Mouse (Mus musculus): ENCODE results near the gene D230025D16Rik. TPM values are rescaled to one million over a fixed set of nuclear protein-coding genes. Genes with fewer than 3 reads are reported as not detected.
"Not testable (repeated sequence)": the region's sequence is repeated elsewhere in the genome, so short reads cannot be mapped to it uniquely, and the experiment has no call there.

The D230025D16Rik gene
- polyA plus RNA-seq, 1 experiment from 2014 or later = 27.6 TPM

DNA sequence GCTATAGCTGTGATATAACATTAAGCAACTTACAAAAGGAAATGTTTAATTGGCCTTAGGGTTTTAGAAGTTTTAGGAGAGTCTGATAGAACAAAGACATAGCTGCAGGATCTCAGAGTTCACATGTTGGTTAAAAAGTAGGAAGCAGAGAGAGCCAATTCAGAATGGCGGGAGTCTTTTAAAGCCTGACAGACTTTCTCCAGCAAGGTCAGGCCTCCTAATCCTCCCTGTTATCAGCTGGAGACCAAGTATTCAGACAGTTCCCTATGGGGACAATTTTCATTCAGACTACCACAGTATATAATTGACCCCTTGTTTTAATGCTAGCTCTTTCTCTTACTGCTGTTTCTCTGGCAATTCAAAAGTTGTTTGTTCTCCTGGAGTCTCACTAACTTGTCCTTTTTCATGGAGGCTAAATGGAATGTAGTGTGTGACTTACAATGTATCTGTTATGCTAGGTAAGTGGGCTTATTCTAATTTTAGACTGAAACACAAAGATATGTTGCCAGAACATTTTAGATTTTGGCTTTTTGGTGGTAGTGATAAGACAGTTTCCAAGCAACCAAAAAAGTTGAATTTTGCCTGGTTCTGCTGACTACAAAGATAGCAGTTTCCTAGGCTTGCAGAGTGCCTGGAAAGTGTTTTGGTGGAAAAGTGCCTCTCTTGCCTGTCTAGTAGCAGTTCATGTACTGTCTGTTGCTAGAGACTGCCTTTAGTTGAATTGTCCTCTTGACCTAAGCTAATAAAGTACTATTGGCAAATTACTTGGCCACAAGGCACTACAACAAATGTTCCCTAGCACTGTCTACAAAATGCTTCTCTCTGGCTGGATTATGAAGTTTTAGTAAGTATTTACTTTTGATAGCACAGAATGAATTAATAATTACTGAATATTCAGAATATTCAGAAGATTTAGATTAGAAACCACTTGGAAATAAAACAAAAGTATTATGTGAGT is 15.5 kb upstream of the D230025D16Rik start:
- no peak for ATAC-seq (ENCODE audit: low FRiP score, low TSS enrichment)
- WGBS = 86% methylated on average over 1 of the region's 1 CpGs
- H3K4me3 ChIP-seq (ENCODE audit: low read length) = no peak overlapping the region
- H3K27me3 ChIP-seq (ENCODE audit: insufficient read depth, low read length) = no peaks in the 10 kb centered on the region
- no peaks in the 10 kb centered on the region for H3K4me1 ChIP-seq (ENCODE audit: insufficient read depth, low read length)
- no peak overlapping the region for H3K4me2 ChIP-seq (replicated peaks; ENCODE audit: low read depth, low read length)
- 0 out of 2 replicates have a peak, but pooled peaks cover 3% of the 10 kb centered on the region for H3K9me3 ChIP-seq (ENCODE audit: low read length)
- H3K36me3 ChIP-seq (ENCODE audit: insufficient read depth, low read length) = peaks cover 9% of the 10 kb centered on the region
- H3K27ac ChIP-seq (ENCODE audit: low read length) = no peak overlapping the region
- H3K9ac ChIP-seq (replicated peaks; ENCODE audit: low read length) = no peak overlapping the region

DNA sequence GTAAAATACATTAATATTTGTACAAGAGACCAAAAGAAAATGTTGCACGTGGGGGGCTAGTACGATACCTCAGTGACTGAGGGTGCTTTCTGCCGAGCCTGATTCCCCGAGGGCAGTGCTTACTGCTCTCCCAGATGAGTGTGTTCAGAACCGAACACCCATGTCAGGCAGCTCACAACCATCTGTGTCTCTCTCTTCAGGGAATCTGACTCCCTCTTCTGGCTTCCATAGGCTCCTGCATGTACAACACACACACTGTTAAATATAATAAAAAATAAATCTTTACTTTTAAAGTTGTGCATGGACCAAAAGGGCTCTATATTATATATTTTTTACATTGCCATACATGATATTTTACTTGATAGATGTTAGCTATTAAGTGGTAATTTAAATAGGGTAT is 10.8 kb upstream of the D230025D16Rik start:
- Histone ChIP-seq H3K27ac (ENCODE audit: low read length) (no peak overlapping the region), H3K9ac (replicated peaks; ENCODE audit: low read length) (no peak overlapping the region), H3K4me1 (ENCODE audit: insufficient read depth, low read length) (no peaks in the 10 kb centered on the region), H3K4me2 (replicated peaks; ENCODE audit: low read depth, low read length) (no peak overlapping the region), H3K9me3 (ENCODE audit: low read length) (0 out of 2 replicates have a peak, but pooled peaks cover 3% of the 10 kb centered on the region), H3K27me3 (ENCODE audit: insufficient read depth, low read length) (no peaks in the 10 kb centered on the region), H3K4me3 (ENCODE audit: low read length) (no peak overlapping the region), H3K36me3 (ENCODE audit: insufficient read depth, low read length) (peaks cover 19% of the 10 kb centered on the region)
- WGBS = 90% methylated on average over 5 of the region's 5 CpGs
- no peak for ATAC-seq (ENCODE audit: low FRiP score, low TSS enrichment)

DNA sequence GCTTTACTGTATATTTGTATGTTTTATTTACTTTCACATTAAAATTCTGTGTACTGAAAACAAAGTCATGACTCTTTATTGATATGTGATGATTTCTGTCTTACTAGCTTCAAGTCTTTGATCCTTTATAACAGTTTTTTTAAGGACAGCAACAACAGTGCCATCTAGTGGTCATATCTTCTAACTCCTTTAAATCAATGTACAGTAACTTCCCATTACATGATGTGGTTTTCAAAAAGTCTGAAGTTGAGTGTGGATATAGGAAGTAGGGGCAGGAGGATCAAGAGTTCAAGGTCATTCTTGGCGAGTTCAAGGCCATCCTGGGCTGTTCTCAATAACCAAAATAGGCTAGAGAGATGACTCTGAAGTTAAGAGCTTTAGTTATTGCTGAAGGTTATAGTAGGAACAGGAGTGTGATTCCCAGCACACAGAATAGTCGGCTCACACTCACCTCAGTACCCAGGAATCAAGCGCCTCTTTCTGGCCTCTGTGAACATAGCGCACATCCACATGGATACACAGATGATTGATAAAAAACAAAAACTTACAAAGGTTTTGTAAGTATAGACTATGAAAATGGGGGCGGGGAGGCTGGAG is 6.9 kb upstream of the D230025D16Rik start:
- H3K9me3 ChIP-seq (ENCODE audit: low read length) = no peaks in the 10 kb centered on the region
- no peak overlapping the region for H3K4me2 ChIP-seq (replicated peaks; ENCODE audit: low read depth, low read length)
- 79% methylated on average over 5 of the region's 5 CpGs for WGBS
- H3K4me1 ChIP-seq (ENCODE audit: insufficient read depth, low read length) = no peaks in the 10 kb centered on the region
- H3K4me3 ChIP-seq (ENCODE audit: low read length) = no peak overlapping the region
- H3K27ac ChIP-seq (ENCODE audit: low read length) = no peak overlapping the region
- no peak; the same call in 1 of the 2 replicates for ATAC-seq (ENCODE audit: low FRiP score, low TSS enrichment)
- H3K36me3 ChIP-seq (ENCODE audit: insufficient read depth, low read length) = peaks cover 10% of the 10 kb centered on the region; the same call in 1 of the 2 replicates
- no peak overlapping the region for H3K9ac ChIP-seq (replicated peaks; ENCODE audit: low read length)
- no peaks in the 10 kb centered on the region for H3K27me3 ChIP-seq (ENCODE audit: insufficient read depth, low read length)

DNA sequence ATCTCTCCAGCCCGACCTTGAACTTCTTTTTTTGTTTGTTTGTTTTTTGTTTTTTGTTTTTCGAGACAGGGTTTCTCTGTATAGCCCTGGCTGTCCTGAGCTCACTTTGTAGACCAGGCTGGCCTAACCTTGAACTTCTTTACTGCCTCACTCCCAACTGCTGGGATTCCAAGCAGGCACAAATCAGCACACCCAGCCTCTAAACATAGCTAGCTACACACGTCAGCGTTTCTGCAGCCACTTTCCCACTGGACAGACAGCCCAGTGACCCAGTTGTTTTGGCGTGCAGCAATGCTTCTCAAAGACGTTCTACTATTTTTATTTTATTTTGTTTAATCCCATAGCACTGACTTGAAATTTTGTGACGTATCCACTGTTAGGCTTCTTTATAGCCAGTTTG is 1.1 kb upstream of the D230025D16Rik start:
- H3K27ac ChIP-seq (ENCODE audit: low read length) = no peak overlapping the region; the same call in 1 of the 2 replicates
- H3K9ac ChIP-seq (replicated peaks; ENCODE audit: low read length) = no peak overlapping the region
- peaks cover 17% of the 10 kb centered on the region for H3K4me1 ChIP-seq (ENCODE audit: insufficient read depth, low read length)
- no peaks in the 10 kb centered on the region for H3K9me3 ChIP-seq (ENCODE audit: low read length)
- H3K36me3 ChIP-seq (ENCODE audit: insufficient read depth, low read length) = no peaks in the 10 kb centered on the region
- no peak overlapping the region for H3K4me3 ChIP-seq (ENCODE audit: low read length)
- no peak for ATAC-seq (ENCODE audit: low FRiP score, low TSS enrichment)
- no peaks in the 10 kb centered on the region for H3K27me3 ChIP-seq (ENCODE audit: insufficient read depth, low read length)
- WGBS = 69% methylated on average over 7 of the region's 7 CpGs
- no peak overlapping the region for H3K4me2 ChIP-seq (replicated peaks; ENCODE audit: low read depth, low read length)

DNA sequence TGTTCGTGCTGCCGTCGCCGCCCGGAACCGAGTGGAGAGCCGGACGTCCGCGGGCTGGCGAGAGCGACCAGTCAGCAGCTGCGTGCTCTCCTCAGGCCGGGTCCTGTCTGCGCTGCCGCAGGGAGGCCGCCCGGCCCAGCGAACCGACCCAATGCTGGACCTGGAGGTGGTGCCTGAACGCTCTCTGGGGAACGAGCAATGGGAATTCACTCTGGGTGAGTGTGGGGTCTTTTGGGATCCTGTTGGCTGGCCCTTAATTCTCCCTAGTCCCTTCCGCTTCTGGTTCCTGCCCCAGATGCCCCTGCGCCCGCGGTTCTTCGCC is 288 bp downstream of the D230025D16Rik start:
- no peak for ATAC-seq (ENCODE audit: low FRiP score, low TSS enrichment)
- H3K4me2 ChIP-seq (replicated peaks; ENCODE audit: low read depth, low read length) = peak overlapping the region; percentile 74
- H3K27ac ChIP-seq (ENCODE audit: low read length) = peak overlapping the region; percentile 91
- no peaks in the 10 kb centered on the region for H3K36me3 ChIP-seq (ENCODE audit: insufficient read depth, low read length)
- under 1% methylated on average over 25 of the region's 27 CpGs for WGBS
- peak overlapping the region; percentile 93 for H3K9ac ChIP-seq (replicated peaks; ENCODE audit: low read length)
- H3K27me3 ChIP-seq (ENCODE audit: insufficient read depth, low read length) = no peaks in the 10 kb centered on the region
- peaks cover 17% of the 10 kb centered on the region for H3K4me1 ChIP-seq (ENCODE audit: insufficient read depth, low read length)
- H3K9me3 ChIP-seq (ENCODE audit: low read length) = no peaks in the 10 kb centered on the region
- H3K4me3 ChIP-seq (ENCODE audit: low read length) = peak overlapping the region; percentile 99

DNA sequence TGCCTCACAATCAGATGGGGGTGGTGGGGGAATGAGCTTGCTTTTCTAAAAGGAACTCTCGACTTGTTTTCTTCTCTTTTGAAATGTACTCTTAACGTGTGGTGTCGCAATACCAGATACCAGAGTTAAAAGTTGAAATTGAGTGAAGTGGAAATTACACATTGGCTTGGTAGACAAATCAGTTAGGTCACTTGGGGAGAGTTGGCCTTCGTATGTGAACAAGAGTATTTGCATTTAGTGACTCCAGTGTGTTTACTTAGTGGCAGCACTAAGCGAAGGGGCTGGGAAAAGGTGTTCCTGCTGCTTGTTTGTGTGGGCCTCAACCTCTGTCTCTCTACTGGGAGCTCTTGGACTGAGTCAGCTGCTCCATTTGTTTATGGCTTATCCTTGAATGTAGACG is 972 bp downstream of the D230025D16Rik start:
- ATAC-seq (ENCODE audit: low FRiP score, low TSS enrichment) = no peak
- 19% methylated on average over 6 of the region's 6 CpGs for WGBS
- no peak overlapping the region for H3K27ac ChIP-seq (ENCODE audit: low read length)

DNA sequence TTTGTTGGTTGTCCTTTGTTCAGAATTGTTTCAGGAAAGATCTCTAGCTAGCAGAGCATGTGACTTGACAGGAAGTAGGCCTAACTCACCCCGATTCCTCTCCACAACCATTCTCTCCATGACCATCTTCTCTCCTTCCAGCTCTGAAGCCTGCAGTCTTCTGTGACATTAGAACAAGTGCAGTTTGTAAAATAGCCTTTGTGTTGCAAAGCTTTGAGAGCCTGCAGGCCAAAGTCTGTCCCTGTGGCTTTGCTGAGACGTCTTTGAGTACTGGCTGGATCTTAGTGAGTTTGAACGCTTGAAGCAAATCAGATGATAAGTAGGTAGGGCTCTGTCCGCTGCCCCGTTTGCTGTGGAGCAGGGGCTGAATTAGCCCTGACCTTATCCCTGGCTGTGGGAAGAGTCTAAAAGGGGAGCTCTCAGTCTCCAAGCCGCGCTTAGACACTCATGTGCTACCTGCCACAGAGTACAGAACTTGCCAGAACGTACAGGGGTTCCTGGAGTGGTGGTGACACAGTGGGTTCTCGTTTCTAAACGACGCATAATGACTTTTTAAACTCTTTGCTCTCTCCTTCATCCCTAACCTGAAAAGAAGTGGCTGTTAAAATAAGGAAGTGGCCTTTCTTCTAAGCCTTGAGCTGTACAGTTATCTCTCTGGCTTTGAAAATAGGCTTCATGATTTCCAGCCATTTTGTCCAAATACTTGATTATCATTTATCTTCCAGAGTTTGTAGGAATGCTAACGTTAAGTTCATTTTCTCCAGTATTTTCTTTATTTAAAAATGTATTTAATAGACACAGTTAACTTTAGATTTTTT is 6.8 kb downstream of the D230025D16Rik start:
- Histone ChIP-seq H3K4me2 (replicated peaks; ENCODE audit: low read depth, low read length) (no peak overlapping the region), H3K4me3 (ENCODE audit: low read length) (no peak overlapping the region), H3K4me1 (ENCODE audit: insufficient read depth, low read length) (0 out of 2 replicates have a peak, but pooled peaks cover 3% of the 10 kb centered on the region), H3K9ac (replicated peaks; ENCODE audit: low read length) (no peak overlapping the region), H3K36me3 (ENCODE audit: insufficient read depth, low read length) (peaks cover 6% of the 10 kb centered on the region; the same call in 1 of the 2 replicates), H3K27me3 (ENCODE audit: insufficient read depth, low read length) (no peaks in the 10 kb centered on the region), H3K27ac (ENCODE audit: low read length) (no peak overlapping the region), H3K9me3 (ENCODE audit: low read length) (no peaks in the 10 kb centered on the region)
- WGBS = 90% methylated on average over 12 of the region's 12 CpGs
- ATAC-seq (ENCODE audit: low FRiP score, low TSS enrichment) = no peak

More for the DNA sequence above, 972 bp downstream of the D230025D16Rik start:
- H3K9me3 ChIP-seq (ENCODE audit: low read length) = no peaks in the 10 kb centered on the region
- peak overlapping the region; percentile 99 for H3K4me3 ChIP-seq (ENCODE audit: low read length)
- H3K9ac ChIP-seq (replicated peaks; ENCODE audit: low read length) = peak overlapping the region; percentile 93
- peak overlapping the region; percentile 74 for H3K4me2 ChIP-seq (replicated peaks; ENCODE audit: low read depth, low read length)
- no peaks in the 10 kb centered on the region for H3K36me3 ChIP-seq (ENCODE audit: insufficient read depth, low read length)
- peaks cover 17% of the 10 kb centered on the region for H3K4me1 ChIP-seq (ENCODE audit: insufficient read depth, low read length)
- H3K27me3 ChIP-seq (ENCODE audit: insufficient read depth, low read length) = no peaks in the 10 kb centered on the region

DNA sequence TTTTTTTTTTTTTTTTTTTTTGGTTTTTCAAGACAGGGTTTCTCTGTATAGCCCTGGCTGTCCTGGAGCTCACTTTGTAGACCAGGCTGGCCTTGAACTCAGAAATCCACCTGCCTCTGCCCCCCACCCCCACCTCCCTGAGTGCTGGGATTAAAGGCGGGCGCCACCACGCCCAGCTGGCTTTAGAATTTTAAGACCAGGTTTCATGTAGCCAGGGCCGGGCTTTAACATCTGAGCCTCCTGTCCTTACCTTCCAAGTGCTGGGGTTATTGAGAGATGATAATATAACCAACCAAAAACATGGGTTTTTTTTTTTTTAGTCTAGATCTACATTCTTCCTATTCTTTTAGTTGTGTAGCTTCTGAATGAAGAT is 7.4 kb downstream of the D230025D16Rik start:
- H3K4me2 ChIP-seq (replicated peaks; ENCODE audit: low read depth, low read length); H3K9ac ChIP-seq (replicated peaks; ENCODE audit: low read length); H3K27me3 ChIP-seq (ENCODE audit: insufficient read depth, low read length); H3K9me3 ChIP-seq (ENCODE audit: low read length); H3K36me3 ChIP-seq (ENCODE audit: insufficient read depth, low read length); ATAC-seq (ENCODE audit: low FRiP score, low TSS enrichment); H3K4me1 ChIP-seq (ENCODE audit: insufficient read depth, low read length); H3K27ac ChIP-seq (ENCODE audit: low read length); H3K4me3 ChIP-seq (ENCODE audit: low read length): not testable (repeated sequence)
- 92% methylated on average over 4 of the region's 4 CpGs for WGBS

DNA sequence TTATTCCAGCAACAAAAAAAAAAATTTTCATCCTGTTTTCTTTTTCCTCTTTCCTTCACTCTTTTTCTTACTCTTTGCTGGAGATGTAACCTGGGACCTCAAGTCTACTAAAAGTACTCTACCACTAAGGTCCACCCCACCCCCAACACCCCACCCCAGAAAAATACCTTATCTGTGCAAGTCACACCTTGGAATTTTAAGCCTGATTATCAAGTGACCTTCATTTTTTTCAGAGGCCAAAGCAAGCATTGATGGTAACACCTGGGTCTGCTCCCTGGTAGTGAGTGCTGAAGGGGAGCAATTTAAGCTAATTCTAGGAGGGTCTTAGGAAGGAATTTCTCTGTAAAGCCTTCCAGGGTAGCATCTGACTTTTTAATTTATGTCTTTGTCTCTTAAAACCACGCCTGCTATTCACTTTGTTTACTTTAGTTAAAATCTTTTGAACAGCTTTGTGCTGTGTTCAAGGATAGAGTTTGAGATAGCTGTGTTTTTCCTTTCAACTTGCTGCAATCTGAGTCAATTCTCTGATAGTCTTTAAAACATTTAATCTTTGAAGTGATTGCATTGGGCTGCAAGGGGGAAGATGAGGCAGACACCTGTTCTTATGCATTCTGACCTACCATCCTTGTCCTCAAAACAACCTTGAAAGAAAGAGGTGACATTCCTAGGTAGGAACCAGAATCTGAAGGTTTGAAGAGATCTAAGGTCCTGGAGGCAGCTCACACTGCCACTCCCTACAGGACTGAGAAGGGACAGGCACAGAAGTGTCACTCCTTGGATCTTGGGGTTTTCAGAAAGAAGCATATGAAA is 8.4 kb downstream of the D230025D16Rik start:
- no peaks in the 10 kb centered on the region for H3K4me1 ChIP-seq (ENCODE audit: insufficient read depth, low read length)
- WGBS = 36% methylated on average over 1 of the region's 1 CpGs
- ATAC-seq (ENCODE audit: low FRiP score, low TSS enrichment) = no peak
- no peaks in the 10 kb centered on the region for H3K9me3 ChIP-seq (ENCODE audit: low read length)
- no peaks in the 10 kb centered on the region for H3K27me3 ChIP-seq (ENCODE audit: insufficient read depth, low read length)
- peaks cover 6% of the 10 kb centered on the region for H3K36me3 ChIP-seq (ENCODE audit: insufficient read depth, low read length)
- H3K27ac ChIP-seq (ENCODE audit: low read length) = no peak overlapping the region
- H3K4me2 ChIP-seq (replicated peaks; ENCODE audit: low read depth, low read length) = no peak overlapping the region
- H3K9ac ChIP-seq (replicated peaks; ENCODE audit: low read length) = no peak overlapping the region
- no peak overlapping the region for H3K4me3 ChIP-seq (ENCODE audit: low read length)
